Mouse (Mus musculus) spleen, adult 2 months (tissue): ENCODE results near the gene Akap12.

ENCODE experiments used
- CTCF ChIP-seq: fragments of 200-500 bp; IDR thresholded peaks from 2 replicates; pipeline ENCODE4 v1.5.1; 2011; ENCODE audit warnings: mild to moderate bottlenecking, inconsistent platforms; ENCODE audit not compliant: insufficient read depth, insufficient read length, insufficient replicate concordance; ENCODE audit errors: extremely low read depth
- POLR2A ChIP-seq: fragments of 200-500 bp; IDR thresholded peaks from 2 replicates; pipeline ENCODE4 v1.6.1; 2011; ENCODE audit warnings: low read depth, low read length, inconsistent platforms

DNA sequence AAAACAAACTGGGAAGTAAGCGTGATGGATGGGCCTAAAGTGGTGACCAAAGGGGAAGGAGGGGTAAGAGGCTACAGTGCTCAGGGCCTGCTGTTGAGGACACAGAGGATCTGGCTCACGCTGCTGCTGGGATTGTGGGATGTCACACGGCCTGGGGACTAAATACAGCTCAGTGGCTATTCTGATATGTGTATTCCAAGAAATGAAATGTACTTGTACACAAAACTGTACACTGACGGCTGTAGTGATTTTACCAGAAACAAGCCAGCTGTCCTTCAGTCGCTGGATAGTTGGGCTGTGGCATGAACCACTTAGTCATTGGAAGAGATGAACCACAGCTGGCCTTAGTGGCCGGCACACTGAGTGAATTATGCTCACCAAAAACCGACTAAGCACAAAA lies 110.3 kb downstream of the Akap12 start:
- no peak for TF ChIP-seq POLR2A
- TF ChIP-seq CTCF: no peak
